Mouse (Mus musculus) c-Kit-negative CD71-positive TER-119-positive erythroid progenitor cells, embryonic 14.5 days (primary cell): ENCODE measurements around the gene Usp9x.

Experiments
- DNase-seq: peaks from one replicate; pipeline ENCODE4 v3.0.0-alpha.2; 2013; ENCODE audit warnings: low read depth, low spot score

Gene Usp9x

GRCm38 (mm10) chrX:13071241-13071775, at the start of gene Usp9x:
TSS of gene Usp9x (plus strand) at chrX:13071498.
- peak; percentile 57 for DNase-seq

GRCm38 (mm10) chrX:13022547-13023310, 48.6 kb upstream of the Usp9x start:
- no peak for DNase-seq

DNA sequence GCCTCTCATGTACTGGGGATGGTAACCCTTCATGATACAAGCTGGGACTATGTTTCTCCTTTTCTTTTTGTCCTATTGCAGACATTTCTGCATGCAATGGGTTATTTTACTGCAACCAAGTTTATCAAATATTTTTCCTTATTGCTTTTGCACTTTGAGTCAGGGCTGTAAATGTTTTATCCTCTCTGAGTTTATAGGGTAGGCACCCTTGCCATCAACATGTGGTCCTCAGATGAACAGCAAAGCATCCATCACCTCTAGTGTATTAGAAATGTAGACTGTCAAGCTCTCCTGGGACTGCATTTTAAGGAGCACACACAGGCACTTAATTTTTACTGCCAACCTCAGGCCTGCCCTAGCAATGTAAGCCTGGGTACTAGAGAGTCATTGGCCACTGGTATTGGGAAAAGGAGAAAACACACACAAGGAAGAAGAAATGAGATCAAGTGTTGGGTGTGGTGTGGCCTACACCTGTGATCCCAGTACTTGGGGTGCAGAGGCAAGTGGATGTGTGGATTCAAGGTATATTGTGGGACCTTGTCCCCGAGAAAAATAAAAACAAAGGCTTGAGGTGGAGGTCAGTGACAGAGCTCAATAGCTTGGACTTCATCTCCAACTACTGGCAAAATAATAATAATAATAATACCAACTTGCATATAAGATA, 46.6 kb upstream of the Usp9x start:
- DNase-seq, result no peak

GRCm38 (mm10) chrX:13025286-13025685, 46.0 kb upstream of the Usp9x start:
- DNase-seq, result no peak

DNA sequence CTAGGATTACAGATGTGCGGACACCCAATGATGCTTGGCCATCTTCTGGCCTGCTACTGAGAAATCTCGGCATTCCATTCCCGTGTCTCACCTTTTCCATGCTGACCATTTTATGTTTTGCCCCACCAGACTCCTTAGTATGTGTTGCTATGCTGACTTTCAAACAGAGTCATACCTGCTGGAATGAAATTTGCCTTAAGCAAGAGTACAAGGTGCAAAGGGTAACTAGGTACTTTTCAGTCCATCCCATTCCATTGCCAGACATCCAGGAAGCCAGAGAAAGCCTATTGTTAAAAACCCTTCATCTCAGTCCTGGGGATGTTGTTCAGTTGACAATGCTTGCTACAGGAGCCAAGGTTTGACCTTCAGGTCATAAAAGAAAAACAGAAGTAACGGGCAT, 43.1 kb upstream of the Usp9x start:
- no peak for DNase-seq

DNA sequence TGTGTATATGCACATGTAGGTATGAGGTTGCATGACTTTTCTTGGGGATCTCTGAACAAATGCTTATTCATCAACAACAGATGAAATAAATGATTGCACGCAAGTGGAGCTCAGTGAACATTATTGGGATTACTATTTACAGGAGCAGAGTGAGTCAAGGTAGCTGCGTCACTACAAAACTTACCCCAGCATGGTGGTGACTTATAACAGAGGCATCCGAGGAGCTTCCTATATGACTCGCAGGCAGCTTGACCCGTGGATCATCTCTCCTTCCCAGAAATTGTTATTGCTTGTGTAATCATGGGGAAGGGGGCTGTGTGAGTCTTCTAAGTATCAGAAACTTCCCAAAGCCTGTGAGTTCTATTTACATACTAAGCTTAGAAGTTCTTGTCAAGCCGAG, 41.3 kb upstream of the Usp9x start:
- DNase-seq, result no peak

- no peak for DNase-seq
These were observed 34.2 kb upstream of the Usp9x start for GRCm38 (mm10) chrX:13037085-13037484.

GRCm38 (mm10) chrX:13039211-13039610, 32.1 kb upstream of the Usp9x start:
- no peak for DNase-seq

GRCm38 (mm10) chrX:13040391-13040790, 30.9 kb upstream of the Usp9x start:
- DNase-seq, result no peak

- peak; percentile 71 for DNase-seq
These were observed 29.6 kb upstream of the Usp9x start for GRCm38 (mm10) chrX:13041630-13042129.

DNA sequence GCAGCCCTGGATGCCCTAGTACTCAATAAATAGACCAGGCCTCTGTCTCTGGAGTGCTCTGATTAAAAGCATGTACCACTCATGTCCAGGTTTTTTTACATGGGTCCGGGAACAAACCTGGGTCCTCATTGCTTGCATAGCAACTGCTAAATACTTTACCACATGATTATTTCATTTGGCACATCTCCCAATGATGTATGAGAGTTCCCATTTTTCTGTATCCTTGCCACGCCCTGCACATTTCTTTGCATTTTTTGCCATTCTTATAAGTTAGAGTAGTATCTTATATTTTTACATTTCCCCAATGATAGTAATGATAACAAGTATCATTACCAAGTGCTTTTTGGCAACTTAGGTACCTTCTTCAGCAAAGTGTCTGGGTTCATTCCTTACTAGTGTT, 27.5 kb upstream of the Usp9x start:
- DNase-seq, result no peak

DNA sequence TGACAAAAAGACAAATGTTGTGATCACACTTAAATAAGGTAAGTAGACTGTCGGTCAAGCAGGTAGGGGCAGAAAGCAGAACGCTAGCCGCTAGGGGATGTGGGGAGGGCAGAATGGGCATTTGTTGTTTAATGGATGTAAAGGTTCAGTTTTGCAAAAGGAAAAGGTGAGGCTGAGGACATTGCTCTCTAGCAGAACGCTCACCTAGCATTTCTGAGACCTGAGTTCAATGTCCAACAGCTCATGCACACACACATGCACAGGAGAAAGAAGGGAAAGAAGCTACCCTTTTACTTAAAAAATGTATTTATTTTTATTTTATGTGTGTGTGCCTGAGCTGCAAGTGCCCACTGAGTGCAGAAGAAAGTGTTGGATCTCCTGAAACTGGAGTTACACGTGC, 26.6 kb upstream of the Usp9x start:
- DNase-seq, result no peak

- DNase-seq, result no peak
These were observed 24.3 kb upstream of the Usp9x start for GRCm38 (mm10) chrX:13046893-13047435.

DNA sequence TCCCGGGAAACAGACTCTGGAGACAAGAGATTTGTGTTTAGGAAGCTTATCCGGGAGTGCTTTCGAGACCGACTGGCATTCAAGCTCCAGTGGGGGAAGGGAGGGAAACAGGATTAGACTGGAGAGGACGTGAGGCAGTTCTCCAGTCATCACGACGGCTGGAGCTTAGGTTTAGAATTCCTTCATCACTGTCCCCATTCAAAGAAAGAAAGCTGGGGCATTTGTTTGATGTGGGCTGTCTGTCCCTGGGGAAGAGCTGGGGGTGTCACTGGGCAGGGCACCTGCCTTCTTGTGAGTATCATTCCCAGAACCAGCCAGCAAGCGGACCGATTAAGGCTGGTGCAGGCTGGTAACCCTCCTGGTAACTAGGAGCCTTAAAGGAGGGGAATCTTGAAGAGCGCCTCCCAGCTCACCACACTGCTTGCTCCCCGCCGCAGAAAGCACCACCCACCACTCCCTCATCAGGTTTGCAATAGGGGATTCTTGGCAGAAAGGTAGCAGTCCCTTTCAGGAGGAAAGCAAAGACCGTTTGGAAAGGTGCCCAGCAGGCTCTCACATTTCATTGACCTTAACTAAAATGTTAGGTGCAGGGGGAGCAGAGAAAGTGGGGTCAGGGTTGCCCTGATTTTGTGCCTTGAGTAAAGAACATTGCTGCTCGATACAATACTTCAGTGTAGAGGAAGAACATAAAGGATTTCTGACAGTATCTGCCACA, 23.5 kb upstream of the Usp9x start:
- no peak for DNase-seq

GRCm38 (mm10) chrX:13054612-13055011, 16.7 kb upstream of the Usp9x start:
- DNase-seq, result peak; percentile 57

GRCm38 (mm10) chrX:13061961-13062360, 9.3 kb upstream of the Usp9x start:
- no peak for DNase-seq

DNA sequence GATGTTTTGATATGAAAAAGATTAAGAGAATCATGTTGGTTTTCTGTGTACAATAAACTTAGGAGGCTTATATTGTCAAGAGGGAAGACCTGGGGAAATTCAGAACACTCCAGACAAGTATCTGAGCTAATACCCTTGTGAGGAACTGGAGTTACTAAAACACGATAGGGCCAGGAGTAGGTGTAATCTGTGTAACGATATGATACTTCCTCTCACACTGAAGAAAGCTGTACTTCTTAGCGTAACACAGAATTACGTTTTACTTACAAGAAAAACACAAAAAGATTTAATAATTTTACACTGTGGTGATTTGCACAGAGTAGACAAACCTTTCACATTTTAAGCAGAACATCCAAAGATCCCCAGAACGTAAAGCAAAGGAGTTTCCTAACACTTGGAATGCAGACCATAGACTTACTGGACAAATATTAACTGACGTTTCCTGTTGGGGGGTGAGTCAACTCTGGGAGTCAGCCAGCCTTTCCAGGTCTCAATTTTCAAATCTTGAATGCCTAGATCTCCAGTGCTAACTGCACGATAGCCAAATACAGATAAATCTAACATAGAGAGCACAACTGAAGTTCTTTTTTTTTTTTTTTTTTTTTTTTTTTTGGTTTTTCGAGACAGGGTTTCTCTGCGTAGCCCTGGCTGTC, 6.9 kb upstream of the Usp9x start:
- DNase-seq, result no peak

GRCm38 (mm10) chrX:13070206-13070572, 1.1 kb upstream of the Usp9x start:
- no peak for DNase-seq

- no peak for DNase-seq
These were observed 591 bp upstream of the Usp9x start for GRCm38 (mm10) chrX:13070573-13071240.

DNA sequence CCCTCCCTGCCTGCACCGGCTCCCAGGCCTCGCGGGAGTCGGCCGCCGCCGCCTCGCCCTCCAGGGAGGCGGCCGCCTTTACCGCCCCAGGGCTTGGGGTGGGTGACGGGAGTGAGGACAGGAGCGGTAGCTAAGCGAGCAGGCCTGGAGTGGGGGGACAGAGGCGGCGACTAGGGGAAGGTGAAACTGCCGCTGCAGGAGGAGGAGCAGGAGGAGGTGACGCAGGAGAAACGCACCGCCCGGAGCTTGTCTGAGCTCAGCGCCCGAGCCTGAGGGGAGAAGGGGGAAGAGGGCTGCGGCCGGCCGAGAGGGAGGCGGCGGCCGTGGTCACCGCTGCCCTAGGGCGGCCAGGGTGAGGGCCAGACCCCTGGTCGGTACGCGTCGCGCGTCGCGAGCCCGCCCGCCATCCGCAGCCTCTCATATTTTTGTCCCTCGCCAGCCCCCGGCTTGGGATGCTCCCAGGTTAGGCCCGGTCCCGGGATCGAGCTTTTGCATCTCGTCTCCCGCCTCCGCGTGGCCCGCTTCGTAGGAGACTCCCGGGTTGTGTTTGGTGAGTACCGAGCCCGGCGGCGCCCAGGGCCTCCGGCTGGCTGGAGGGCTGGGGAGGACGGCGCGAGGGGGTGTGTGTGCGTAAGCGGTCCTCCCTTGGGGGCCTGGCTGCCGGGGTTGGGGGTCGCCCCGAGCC, 620 bp downstream of the Usp9x start:
- DNase-seq, result peak; percentile 24
